21 mouse cellular contexts compared by ENCODE assay signal in the genomic region with DNA sequence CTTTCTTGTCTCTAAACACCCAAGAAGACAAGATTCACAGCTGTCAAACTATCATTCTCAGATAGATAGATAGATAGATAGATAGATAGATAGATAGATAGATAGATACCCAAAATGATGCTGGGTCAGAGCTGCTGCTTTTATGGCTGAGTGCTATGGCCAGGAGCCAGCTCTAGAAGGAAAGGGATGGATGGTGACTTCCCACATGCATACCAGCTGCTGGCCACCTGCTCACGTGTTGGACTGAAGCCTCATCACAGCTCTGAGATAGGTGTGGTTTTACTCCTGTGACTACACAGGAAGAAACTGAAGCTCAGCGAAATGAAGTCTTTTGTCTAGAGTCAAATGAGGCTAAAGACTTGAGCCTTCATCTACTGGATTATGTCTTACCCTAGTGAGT.
"Had no signal": no experiment of that assay in that cellular context is flagged by ENCODE, and none has a peak within 500 bp of the region (broad histone marks: within the 10 kb centered on the region; RNA-seq: fewer than 3 reads in every experiment).

No protein-coding gene starts in this region.

- H3K4me3 ChIP-seq: layer of hippocampus, adult 2 months; limb, embryonic 12.5 days; limb, embryonic 15.5 days; midbrain, embryonic 12.5 days; midbrain, embryonic 15.5 days; myocyte; neural tube, embryonic 13.5 days; stomach, embryonic 15.5 days had no signal

- H3K9me3 ChIP-seq: limb, embryonic 15.5 days; midbrain, embryonic 12.5 days; midbrain, embryonic 15.5 days; stomach, embryonic 15.5 days had no signal

- H3K36me3 ChIP-seq: limb, embryonic 12.5 days; limb, embryonic 15.5 days; midbrain, embryonic 12.5 days; midbrain, embryonic 15.5 days; neural tube, embryonic 13.5 days; stomach, embryonic 15.5 days had no signal

- H3K9ac ChIP-seq: limb, embryonic 12.5 days; limb, embryonic 15.5 days; liver, embryonic 14.5 days; liver, postnatal 0 days; lung, embryonic 14.5 days; midbrain, embryonic 12.5 days; midbrain, embryonic 15.5 days; neural tube, embryonic 13.5 days; stomach, embryonic 15.5 days had no signal

- H3K27me3 ChIP-seq: limb, embryonic 12.5 days; limb, embryonic 15.5 days; midbrain, embryonic 12.5 days; midbrain, embryonic 15.5 days; neural tube, embryonic 13.5 days; stomach, embryonic 15.5 days had no signal

- ATAC-seq: liver, postnatal 0 days; lung, postnatal 0 days; midbrain, embryonic 15.5 days had no signal

- DNase-seq: kidney, postnatal 25 days; layer of hippocampus, adult 9-11 months; liver, postnatal 0 days; lung, embryonic 14.5 days; retina, postnatal 1 day; right cerebral cortex, postnatal 25 days; spleen, adult 18-20 months; thymus, postnatal 25 days had no signal

- H3K4me1 ChIP-seq: limb, embryonic 12.5 days; limb, embryonic 15.5 days; midbrain, embryonic 12.5 days; midbrain, embryonic 15.5 days; neural tube, embryonic 13.5 days; stomach, embryonic 15.5 days had no signal

- H3K27ac ChIP-seq: kidney, postnatal 0 days; layer of hippocampus, adult 2 months; limb, embryonic 12.5 days; limb, embryonic 15.5 days; liver, embryonic 14.5 days; macrophage; midbrain, embryonic 12.5 days; midbrain, embryonic 15.5 days; neural tube, embryonic 13.5 days; stomach, embryonic 15.5 days had no signal

- H3K4me2 ChIP-seq: limb, embryonic 12.5 days; limb, embryonic 15.5 days; liver, embryonic 11.5 days; lung, embryonic 14.5 days; midbrain, embryonic 12.5 days; midbrain, embryonic 15.5 days; neural tube, embryonic 13.5 days; stomach, embryonic 15.5 days had no signal
